Mouse (Mus musculus) ZHBTc4 (cell line): ENCODE results near the gene Tmem45b.

Experiments used
- DNase-seq: peaks from one replicate; pipeline ENCODE4 v3.0.0-alpha.2; 2011; ENCODE audit warnings: low read depth, low spot score

The Tmem45b gene

GRCm38 (mm10) chr9:31405217-31405616, 59.0 kb downstream of the Tmem45b start:
- peak; percentile 85 for DNase-seq

DNA sequence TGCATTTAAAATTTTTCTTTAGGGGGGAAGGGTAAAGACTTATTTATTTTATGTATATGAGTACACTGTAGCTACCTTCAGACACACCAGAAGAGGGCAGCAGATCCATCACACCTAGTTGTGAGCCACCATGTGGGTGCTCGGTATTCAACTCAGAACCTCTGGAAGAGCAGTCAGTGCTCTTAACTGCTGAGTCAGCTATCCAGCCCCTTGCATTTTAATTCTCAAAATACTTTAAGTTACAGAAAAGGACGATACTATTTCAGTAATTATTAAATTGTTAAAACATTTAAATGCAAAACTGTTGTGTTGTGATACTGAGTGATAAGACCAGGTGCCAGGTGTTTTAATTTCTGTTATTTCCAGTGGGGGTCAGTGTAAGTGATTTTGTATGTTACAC, 60.0 kb downstream of the Tmem45b start:
- DNase-seq: no peak

DNA sequence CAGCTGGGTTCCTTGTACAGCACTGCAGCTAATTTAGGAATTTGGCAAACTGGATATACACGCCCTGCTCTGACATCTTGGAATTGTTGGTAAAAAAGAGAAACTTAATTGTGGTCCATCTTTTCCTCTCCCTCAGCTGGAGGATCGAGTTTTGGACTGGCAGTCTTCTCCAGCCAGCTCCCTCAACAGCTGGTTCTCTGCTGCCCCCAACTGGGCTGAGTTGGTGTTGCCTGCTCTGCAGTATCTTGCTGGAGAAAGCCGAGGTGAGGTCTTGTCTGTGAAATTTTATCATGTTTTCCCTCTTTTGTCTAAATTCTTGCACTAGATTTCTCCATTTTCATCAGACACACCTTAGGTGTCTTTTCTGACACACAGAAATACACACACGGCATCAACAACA, 63.8 kb downstream of the Tmem45b start:
- DNase-seq: peak; percentile 79

- DNase-seq: no peak
Measured at GRCm38 (mm10) chr9:31387206-31387605, 77.1 kb downstream of the Tmem45b start.

DNA sequence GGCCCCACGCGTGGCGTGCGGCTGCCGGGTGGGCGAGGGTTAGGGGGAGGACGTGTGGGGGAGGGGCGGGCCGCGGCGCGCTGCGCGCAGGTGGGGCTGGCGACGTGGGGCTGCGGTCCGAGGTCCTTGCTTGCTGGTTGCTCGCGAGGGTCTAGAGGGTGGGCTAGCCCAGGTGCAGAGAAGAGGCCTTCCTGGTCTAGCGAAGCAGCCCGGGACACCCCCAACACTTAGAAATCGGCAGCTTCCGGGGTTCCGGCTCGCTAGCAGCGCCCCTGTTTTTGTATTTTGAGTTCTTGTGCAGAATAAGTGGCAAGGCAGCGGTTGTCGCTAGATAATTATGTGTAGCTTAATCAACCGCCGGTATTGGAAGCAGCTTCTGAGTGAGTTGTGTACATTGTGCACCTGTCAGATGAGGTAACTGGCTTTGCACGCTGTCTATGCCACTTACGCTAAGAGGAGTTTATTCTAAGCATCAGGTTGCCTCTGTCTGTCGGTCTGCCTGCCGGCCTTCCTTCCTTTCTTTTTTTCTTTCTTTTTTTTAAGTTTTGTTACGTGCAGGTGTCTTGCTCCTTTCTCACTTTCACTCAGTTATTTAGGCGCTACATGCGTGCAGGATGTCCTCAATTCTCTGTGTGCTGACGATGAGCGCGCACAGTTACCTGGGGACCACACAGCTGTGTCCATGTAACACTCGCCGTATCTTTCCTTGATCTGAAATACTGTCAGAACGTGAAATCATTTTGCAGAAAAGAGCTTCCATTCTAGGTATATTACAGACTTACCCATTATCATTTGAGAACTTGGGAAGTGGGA, 77.7 kb downstream of the Tmem45b start:
- peak; percentile 24 for DNase-seq

DNA sequence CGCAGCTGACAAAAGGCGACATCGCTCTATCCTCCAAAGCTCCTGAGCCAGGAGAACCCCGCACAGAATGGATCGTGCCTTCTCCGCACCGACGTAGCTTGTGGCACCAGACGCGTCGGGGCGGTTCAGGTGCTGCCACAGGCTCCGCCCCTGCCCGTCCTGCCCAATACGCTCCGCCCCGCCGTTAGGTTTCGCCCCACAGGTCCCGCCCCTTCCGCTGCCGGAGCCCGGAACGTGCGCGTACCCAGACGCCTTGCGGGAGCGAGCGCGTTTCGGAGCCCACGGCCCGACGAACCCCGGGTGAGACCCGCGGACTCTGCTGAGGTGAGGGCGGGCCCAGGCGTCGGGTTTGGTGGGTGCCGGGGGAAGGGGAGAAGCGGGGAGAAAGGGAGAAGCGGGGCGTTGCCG, 78.3 kb downstream of the Tmem45b start, which contains the start of gene Nfrkb:
TSS of gene Nfrkb (plus strand) at position 246 of the 408 bp plus-strand sequence.
- peak; percentile 98 for DNase-seq

DNA sequence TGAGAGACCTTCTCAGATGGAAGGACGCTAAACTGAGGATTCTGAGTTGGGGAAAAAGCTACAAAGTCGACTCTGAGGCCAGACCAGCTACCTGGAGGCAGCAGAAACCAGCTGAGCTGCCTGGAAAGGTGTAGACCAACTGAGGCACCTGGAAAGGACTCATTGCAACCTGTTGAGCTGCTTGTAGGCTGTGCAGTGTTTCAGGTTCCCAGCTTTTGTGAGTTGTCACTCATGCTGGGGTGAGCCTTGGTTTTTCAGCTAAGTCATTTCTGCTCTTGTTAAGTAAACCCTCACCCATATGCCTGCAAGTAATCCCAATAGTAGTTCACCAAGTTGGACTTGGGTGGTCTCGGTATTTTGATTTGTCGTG, 78.8 kb downstream of the Tmem45b start:
- DNase-seq: no peak

GRCm38 (mm10) chr9:31384786-31385499, 79.3 kb downstream of the Tmem45b start:
- peak; percentile 34 for DNase-seq

GRCm38 (mm10) chr9:31376661-31377060, 87.6 kb downstream of the Tmem45b start:
- DNase-seq: no peak
